Mouse (Mus musculus): ENCODE data around the gene Rps23. TPM values are rescaled to one million over a fixed set of nuclear protein-coding genes. Genes with fewer than 3 reads are reported as not detected.
"Not testable (repeated sequence)": the region's sequence is repeated elsewhere in the genome, so short reads cannot be mapped to it uniquely, and the experiment has no call there.

Rps23 gene
- total and polyA plus RNA-seq, 2 experiments from 2014 or later: 145 to 493 TPM

GRCm38 (mm10) chr13:90896098-90896497 is 26.7 kb upstream of the Rps23 start:
- no peak for TF ChIP-seq CTCF (IDR thresholded peaks at IDR 0.05; ENCODE audit: low read depth)
- H3K36me3 ChIP-seq (ENCODE audit: insufficient read depth): no peaks in the 10 kb centered on the region
- H3K27me3 ChIP-seq (ENCODE audit: insufficient read depth, low read length): no peaks in the 10 kb centered on the region
- H3K9ac ChIP-seq: no peak overlapping the region
- H3K9me3 ChIP-seq (ENCODE audit: low read length): no peaks in the 10 kb centered on the region
- H3K4me3 ChIP-seq (ENCODE audit: low read depth, low read length): no peak overlapping the region
- no peaks in the 10 kb centered on the region for H3K4me1 ChIP-seq (ENCODE audit: insufficient read depth)
- WGBS: 4% methylated on average over 2 of the region's 2 CpGs
- H3K4me2 ChIP-seq (ENCODE audit: low read depth): no peak overlapping the region
- ATAC-seq: peak; percentile 79
- DNase-seq: peak; percentile 58
- no peak overlapping the region for H3K27ac ChIP-seq (ENCODE audit: low read depth, low read length)

GRCm38 (mm10) chr13:90896821-90897220 is 25.9 kb upstream of the Rps23 start:
- no peaks in the 10 kb centered on the region for H3K36me3 ChIP-seq (ENCODE audit: insufficient read depth)
- no peaks in the 10 kb centered on the region for H3K9me3 ChIP-seq (ENCODE audit: low read length)
- H3K27ac ChIP-seq (ENCODE audit: low read depth, low read length): no peak overlapping the region
- H3K27me3 ChIP-seq (ENCODE audit: insufficient read depth, low read length): no peaks in the 10 kb centered on the region
- TF ChIP-seq CTCF (IDR thresholded peaks at IDR 0.05; ENCODE audit: low read depth): no peak
- H3K9ac ChIP-seq: no peak overlapping the region
- no peak overlapping the region for H3K4me3 ChIP-seq (ENCODE audit: low read depth, low read length)
- ATAC-seq (no peak), DNase-seq (no peak)
- no peak overlapping the region for H3K4me2 ChIP-seq (ENCODE audit: low read depth)
- WGBS: 73% methylated on average over 12 of the region's 12 CpGs
- H3K4me1 ChIP-seq (ENCODE audit: insufficient read depth): no peaks in the 10 kb centered on the region

- no peak within 1 kb of the TSS for H3K9ac ChIP-seq
- DNase-seq: no peak
- TF ChIP-seq CTCF (IDR thresholded peaks at IDR 0.05; ENCODE audit: low read depth): no peak
These were observed 17.6 kb upstream of the Rps23 start, which contains the start of gene Atp6ap1l for GRCm38 (mm10) chr13:90905176-90905575. TSS of gene Atp6ap1l (minus strand) at chr13:90905355.

GRCm38 (mm10) chr13:90907376-90907775 is 15.4 kb upstream of the Rps23 start:
- DNase-seq (no peak), ATAC-seq (no peak)
- Histone ChIP-seq H3K27me3 (ENCODE audit: insufficient read depth, low read length) (no peaks in the 10 kb centered on the region), H3K4me2 (ENCODE audit: low read depth) (no peak overlapping the region), H3K9me3 (ENCODE audit: low read length) (no peaks in the 10 kb centered on the region), H3K27ac (ENCODE audit: low read depth, low read length) (no peak overlapping the region), H3K9ac (no peak overlapping the region), H3K4me3 (ENCODE audit: low read depth, low read length) (no peak overlapping the region), H3K36me3 (ENCODE audit: insufficient read depth) (no peaks in the 10 kb centered on the region), H3K4me1 (ENCODE audit: insufficient read depth) (no peaks in the 10 kb centered on the region)
- TF ChIP-seq CTCF (IDR thresholded peaks at IDR 0.05; ENCODE audit: low read depth): no peak
- WGBS: 92% methylated on average over 12 of the region's 12 CpGs

More at GRCm38 (mm10) chr13:90905176-90905575, 17.6 kb upstream of the Rps23 start, which contains the start of gene Atp6ap1l:
- H3K4me3 ChIP-seq (ENCODE audit: low read depth, low read length): no peak within 1 kb of the TSS
- no peaks in the 10 kb centered on the region for H3K36me3 ChIP-seq (ENCODE audit: insufficient read depth)
- 75% methylated on average over 5 of the region's 5 CpGs for WGBS
- ATAC-seq: peak; percentile 51; the same call in 1 of the 2 replicates
- H3K4me1 ChIP-seq (ENCODE audit: insufficient read depth): no peaks in the 10 kb centered on the region
- H3K4me2 ChIP-seq (ENCODE audit: low read depth): no peak within 1 kb of the TSS
- no peaks in the 10 kb centered on the region for H3K27me3 ChIP-seq (ENCODE audit: insufficient read depth, low read length)
- H3K27ac ChIP-seq (ENCODE audit: low read depth, low read length): no peak within 1 kb of the TSS
- H3K9me3 ChIP-seq (ENCODE audit: low read length): no peaks in the 10 kb centered on the region

GRCm38 (mm10) chr13:90912760-90913674 is 9.7 kb upstream of the Rps23 start:
- H3K4me3 ChIP-seq (ENCODE audit: low read depth, low read length): no peak overlapping the region
- peaks cover 11% of the 10 kb centered on the region; the same call in 1 of the 2 replicates for H3K4me1 ChIP-seq (ENCODE audit: insufficient read depth)
- no peaks in the 10 kb centered on the region for H3K36me3 ChIP-seq (ENCODE audit: insufficient read depth)
- peak; percentile 94 for ATAC-seq
- no peak for DNase-seq
- H3K9ac ChIP-seq: peak overlapping the region; percentile 14
- peak overlapping the region; percentile 0; the same call in 1 of the 2 replicates for H3K4me2 ChIP-seq (ENCODE audit: low read depth)
- H3K27ac ChIP-seq (ENCODE audit: low read depth, low read length): peak overlapping the region; percentile 95
- H3K27me3 ChIP-seq (ENCODE audit: insufficient read depth, low read length): no peaks in the 10 kb centered on the region
- TF ChIP-seq CTCF (IDR thresholded peaks at IDR 0.05; ENCODE audit: low read depth): no peak
- 32% methylated on average over 17 of the region's 17 CpGs for WGBS
- H3K9me3 ChIP-seq (ENCODE audit: low read length): no peaks in the 10 kb centered on the region

- WGBS: 27% methylated on average over 7 of the region's 7 CpGs
- peak; percentile 81 for DNase-seq
- TF ChIP-seq CTCF (IDR thresholded peaks at IDR 0.05; ENCODE audit: low read depth): no peak
These were observed 9.0 kb upstream of the Rps23 start for GRCm38 (mm10) chr13:90913675-90914192.

GRCm38 (mm10) chr13:90914721-90915120 is 8.0 kb upstream of the Rps23 start:
- peak overlapping the region; percentile 95 for H3K27ac ChIP-seq (ENCODE audit: low read depth, low read length)
- no peaks in the 10 kb centered on the region for H3K27me3 ChIP-seq (ENCODE audit: insufficient read depth, low read length)
- DNase-seq: no peak
- TF ChIP-seq CTCF (IDR thresholded peaks at IDR 0.05; ENCODE audit: low read depth): no peak
- ATAC-seq: no peak
- H3K36me3 ChIP-seq (ENCODE audit: insufficient read depth): no peaks in the 10 kb centered on the region
- 95% methylated on average over 4 of the region's 4 CpGs for WGBS
- H3K9me3 ChIP-seq (ENCODE audit: low read length): no peaks in the 10 kb centered on the region
- H3K4me3 ChIP-seq (ENCODE audit: low read depth, low read length): no peak overlapping the region
- no peak overlapping the region for H3K9ac ChIP-seq
- H3K4me2 ChIP-seq (ENCODE audit: low read depth): no peak overlapping the region
- H3K4me1 ChIP-seq (ENCODE audit: insufficient read depth): peaks cover 11% of the 10 kb centered on the region; the same call in 1 of the 2 replicates

More at GRCm38 (mm10) chr13:90913675-90914192, 9.0 kb upstream of the Rps23 start:
- Histone ChIP-seq H3K36me3 (ENCODE audit: insufficient read depth) (no peaks in the 10 kb centered on the region), H3K27ac (ENCODE audit: low read depth, low read length) (peak overlapping the region; percentile 95), H3K4me1 (ENCODE audit: insufficient read depth) (peaks cover 11% of the 10 kb centered on the region; the same call in 1 of the 2 replicates), H3K4me2 (ENCODE audit: low read depth) (peak overlapping the region; percentile 0; the same call in 1 of the 2 replicates), H3K4me3 (ENCODE audit: low read depth, low read length) (no peak overlapping the region), H3K9ac (peak overlapping the region; percentile 14; the same call in 1 of the 2 replicates), H3K27me3 (ENCODE audit: insufficient read depth, low read length) (no peaks in the 10 kb centered on the region), H3K9me3 (ENCODE audit: low read length) (no peaks in the 10 kb centered on the region)
- peak; percentile 73 for ATAC-seq

- Histone ChIP-seq H3K4me3 (ENCODE audit: low read depth, low read length) (peak overlapping the region; percentile 70), H3K9ac (peak overlapping the region; percentile 93), H3K36me3 (ENCODE audit: insufficient read depth) (peaks cover 23% of the 10 kb centered on the region), H3K4me2 (ENCODE audit: low read depth) (peak overlapping the region; percentile 69)
- ATAC-seq; H3K27ac ChIP-seq (ENCODE audit: low read depth, low read length); H3K9me3 ChIP-seq (ENCODE audit: low read length); H3K27me3 ChIP-seq (ENCODE audit: insufficient read depth, low read length); H3K4me1 ChIP-seq (ENCODE audit: insufficient read depth): not testable (repeated sequence)
- WGBS: under 1% methylated on average over 13 of the region's 13 CpGs
- DNase-seq: peak; percentile 35
These were observed 859 bp downstream of the Rps23 start for GRCm38 (mm10) chr13:90923617-90924016.
